Mouse (Mus musculus): Measurements from ENCODE around the gene Lin28b. TPM values are rescaled to one million over a fixed set of nuclear protein-coding genes. Genes with fewer than 3 reads are reported as not detected.

Lin28b gene
- polyA plus RNA-seq (2016; fragmentation: Nextera tagmentation; extraction: Ambion mirVana): 37.9 and 52.7 TPM in 2 replicates

DNA sequence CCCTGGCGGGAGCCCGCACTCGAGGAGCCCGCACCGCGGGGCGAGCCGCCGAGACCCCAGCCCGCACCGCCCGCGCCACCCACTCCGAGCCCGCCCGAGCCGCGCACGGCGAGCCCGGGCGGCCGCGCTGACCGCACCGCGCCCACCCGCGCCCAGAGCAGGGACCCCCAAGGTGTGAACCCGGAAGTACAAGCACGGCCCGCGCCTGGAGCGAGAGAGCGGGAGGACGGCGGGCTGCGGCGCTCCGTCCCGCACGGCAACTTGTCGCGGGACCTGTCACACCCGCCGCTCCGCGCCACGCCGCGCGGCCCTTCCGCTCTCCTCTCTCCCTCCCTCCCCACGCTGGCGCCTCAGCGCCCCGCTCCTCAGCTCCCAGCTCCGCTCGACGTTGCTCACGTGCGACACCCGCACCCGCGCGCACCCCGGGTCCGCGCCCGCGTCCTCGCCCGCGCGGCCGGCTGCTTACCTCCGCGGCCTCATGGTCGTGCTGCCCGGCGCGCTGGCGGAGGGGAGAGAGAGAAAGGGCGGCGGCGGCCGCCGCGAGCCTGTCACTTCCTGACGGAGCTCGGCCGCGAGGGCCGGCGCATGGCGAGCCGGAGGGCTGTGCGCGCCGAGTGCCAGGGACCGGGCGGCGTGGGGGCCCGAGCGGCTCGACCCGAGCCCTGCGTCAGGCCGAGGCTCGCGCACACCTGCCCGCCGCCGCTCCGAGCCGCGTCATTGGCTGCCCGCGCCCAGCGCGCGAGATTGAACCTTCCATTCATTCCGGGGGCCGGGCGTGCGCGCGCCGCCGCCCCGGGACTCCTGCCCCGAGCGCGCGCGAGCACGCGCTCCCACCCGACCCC, at the start of gene Lin28b:
Gene Lin28b, minus strand, starts transcription at position 635 of the 842 bp plus-strand sequence.
- Histone ChIP-seq H3K36me3 (no peaks in the 10 kb centered on the region), H3K27me3 (ENCODE audit: low read depth, poor library complexity, severe bottlenecking) (peaks cover 7% of the 10 kb centered on the region), H3K4me3 (peak within 1 kb of the TSS; percentile 77), H3K27ac (replicated peaks) (peak within 1 kb of the TSS; percentile 96), H3K9me3 (replicated peaks) (no peaks in the 10 kb centered on the region), H3K4me1 (peaks cover 33% of the 10 kb centered on the region)
- DNase-seq (ENCODE audit: low spot score): peak; percentile 82
- under 1% methylated on average over 101 of the region's 139 CpGs for WGBS

GRCm38 (mm10) chr10:45511764-45512163, 25.6 kb upstream of the Lin28b start:
- H3K27me3 ChIP-seq (ENCODE audit: low read depth, poor library complexity, severe bottlenecking): no peaks in the 10 kb centered on the region
- no peak overlapping the region for H3K27ac ChIP-seq (replicated peaks)
- DNase-seq (ENCODE audit: low spot score): no peak
- H3K4me1 ChIP-seq: no peaks in the 10 kb centered on the region
- WGBS: 74% methylated on average over 2 of the region's 2 CpGs
- H3K4me3 ChIP-seq: no peak overlapping the region
- H3K36me3 ChIP-seq: no peaks in the 10 kb centered on the region
- H3K9me3 ChIP-seq (replicated peaks): no peaks in the 10 kb centered on the region

DNA sequence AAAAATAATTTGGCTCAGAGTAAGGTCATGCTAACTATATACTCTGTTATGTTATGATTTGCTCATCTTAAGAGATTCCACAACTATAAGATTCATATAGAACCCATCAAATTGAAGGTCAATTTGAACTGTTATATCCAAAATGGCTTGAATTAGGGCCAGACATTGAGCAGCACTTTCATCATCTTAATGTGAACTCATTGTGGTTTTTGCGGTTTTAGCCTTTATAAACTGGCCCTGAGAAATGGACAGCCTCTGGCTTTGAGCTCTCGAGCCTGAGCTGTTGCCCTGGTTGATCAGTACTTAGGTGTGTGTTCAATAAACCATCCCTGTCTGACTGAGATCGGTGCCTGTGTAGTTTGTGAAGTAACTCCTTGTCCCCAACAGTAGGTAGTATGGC, 24.5 kb upstream of the Lin28b start:
- H3K27me3 ChIP-seq (ENCODE audit: low read depth, poor library complexity, severe bottlenecking): no peaks in the 10 kb centered on the region
- no peaks in the 10 kb centered on the region for H3K9me3 ChIP-seq (replicated peaks)
- H3K27ac ChIP-seq (replicated peaks): no peak overlapping the region
- H3K36me3 ChIP-seq: no peaks in the 10 kb centered on the region
- 92% methylated on average over 3 of the region's 3 CpGs for WGBS
- H3K4me1 ChIP-seq: no peaks in the 10 kb centered on the region
- no peak overlapping the region for H3K4me3 ChIP-seq
- no peak for DNase-seq (ENCODE audit: low spot score)

DNA sequence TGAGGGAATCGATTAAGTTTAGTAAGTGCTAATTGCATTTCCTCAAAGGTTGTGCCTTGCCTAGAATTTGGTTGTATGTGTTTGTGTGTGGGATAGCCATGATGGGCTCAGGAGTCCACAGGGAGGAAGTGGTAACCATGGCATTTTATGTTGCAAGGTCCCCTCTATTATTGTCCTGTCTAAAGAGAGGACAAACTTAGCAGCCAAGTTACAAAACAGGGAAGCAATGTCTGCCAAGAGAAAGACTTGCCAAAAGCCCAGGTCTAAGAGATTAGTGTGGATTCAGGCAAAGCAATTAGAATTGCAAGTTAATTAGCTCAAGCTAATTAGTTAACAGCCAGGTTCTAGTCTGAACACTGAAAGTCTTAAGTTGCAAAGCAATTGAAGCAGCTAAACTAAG, 14.1 kb upstream of the Lin28b start:
- Histone ChIP-seq H3K9me3 (replicated peaks) (no peaks in the 10 kb centered on the region), H3K4me1 (no peaks in the 10 kb centered on the region), H3K36me3 (no peaks in the 10 kb centered on the region), H3K27ac (replicated peaks) (no peak overlapping the region), H3K4me3 (no peak overlapping the region), H3K27me3 (ENCODE audit: low read depth, poor library complexity, severe bottlenecking) (no peaks in the 10 kb centered on the region)
- no peak for DNase-seq (ENCODE audit: low spot score)
- 98% methylated on average over 1 of the region's 1 CpGs for WGBS

- Histone ChIP-seq H3K4me1 (peaks cover 33% of the 10 kb centered on the region), H3K27me3 (ENCODE audit: low read depth, poor library complexity, severe bottlenecking) (peaks cover 7% of the 10 kb centered on the region), H3K27ac (replicated peaks) (peak overlapping the region; percentile 96), H3K36me3 (no peaks in the 10 kb centered on the region), H3K4me3 (peak overlapping the region; percentile 77), H3K9me3 (replicated peaks) (no peaks in the 10 kb centered on the region)
- DNase-seq (ENCODE audit: low spot score): peak; percentile 89
- WGBS: under 1% methylated on average over 40 of the region's 40 CpGs
Measured at GRCm38 (mm10) chr10:45486603-45486946, 380 bp upstream of the Lin28b start.

DNA sequence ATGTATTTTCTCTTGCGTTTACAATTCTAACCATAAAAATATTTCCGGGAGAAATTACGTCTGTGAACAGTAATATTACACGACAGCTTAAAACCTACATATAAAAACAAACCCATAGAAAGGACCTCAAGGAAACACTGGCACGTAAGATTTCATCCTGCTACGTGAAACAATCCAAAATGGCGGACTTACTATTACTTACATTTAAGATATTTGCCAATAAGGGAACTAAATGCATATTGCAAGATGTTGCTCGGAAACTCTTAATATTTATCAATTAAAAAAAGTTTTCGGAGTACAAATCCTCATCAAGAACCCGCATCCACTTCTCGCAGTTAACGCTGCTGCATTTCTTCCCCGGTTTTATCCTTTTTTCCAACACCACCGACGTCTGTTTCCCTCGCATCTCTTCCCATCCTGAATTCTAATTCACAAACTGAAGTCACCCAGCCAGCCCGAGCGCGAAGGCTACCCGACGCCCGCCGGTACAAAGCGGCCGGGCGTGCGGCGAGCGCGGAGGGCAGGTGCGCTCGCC, 902 bp downstream of the Lin28b start:
- no peak for DNase-seq (ENCODE audit: low spot score)
- Histone ChIP-seq H3K4me3 (peak overlapping the region; percentile 77), H3K4me1 (peaks cover 33% of the 10 kb centered on the region), H3K36me3 (no peaks in the 10 kb centered on the region), H3K27ac (replicated peaks) (peak overlapping the region; percentile 96), H3K27me3 (ENCODE audit: low read depth, poor library complexity, severe bottlenecking) (peaks cover 7% of the 10 kb centered on the region), H3K9me3 (replicated peaks) (no peaks in the 10 kb centered on the region)
- WGBS: under 1% methylated on average over 32 of the region's 32 CpGs

GRCm38 (mm10) chr10:45483210-45483609, 3.0 kb downstream of the Lin28b start:
- DNase-seq (ENCODE audit: low spot score): no peak
- Histone ChIP-seq H3K4me1 (peaks cover 33% of the 10 kb centered on the region), H3K9me3 (replicated peaks) (no peaks in the 10 kb centered on the region), H3K36me3 (no peaks in the 10 kb centered on the region), H3K27me3 (ENCODE audit: low read depth, poor library complexity, severe bottlenecking) (peaks cover 7% of the 10 kb centered on the region), H3K4me3 (no peak overlapping the region), H3K27ac (replicated peaks) (no peak overlapping the region)
- WGBS: 70% methylated on average over 2 of the region's 2 CpGs

GRCm38 (mm10) chr10:45473663-45474333, 12.4 kb downstream of the Lin28b start:
- no peaks in the 10 kb centered on the region for H3K27me3 ChIP-seq (ENCODE audit: low read depth, poor library complexity, severe bottlenecking)
- WGBS: 1% methylated on average over 21 of the region's 21 CpGs
- peak; percentile 69 for DNase-seq (ENCODE audit: low spot score)
- no peaks in the 10 kb centered on the region for H3K36me3 ChIP-seq
- peak overlapping the region; percentile 54 for H3K4me3 ChIP-seq
- H3K27ac ChIP-seq (replicated peaks): peak overlapping the region; percentile 84
- peaks cover 56% of the 10 kb centered on the region for H3K4me1 ChIP-seq
- no peaks in the 10 kb centered on the region for H3K9me3 ChIP-seq (replicated peaks)

GRCm38 (mm10) chr10:45473143-45473484, 13.1 kb downstream of the Lin28b start:
- Histone ChIP-seq H3K36me3 (no peaks in the 10 kb centered on the region), H3K4me1 (peaks cover 63% of the 10 kb centered on the region), H3K9me3 (replicated peaks) (no peaks in the 10 kb centered on the region), H3K4me3 (peak overlapping the region; percentile 54), H3K27me3 (ENCODE audit: low read depth, poor library complexity, severe bottlenecking) (no peaks in the 10 kb centered on the region), H3K27ac (replicated peaks) (peak overlapping the region; percentile 84)
- peak; percentile 51 for DNase-seq (ENCODE audit: low spot score)
- WGBS: 1% methylated on average over 5 of the region's 5 CpGs

- no peaks in the 10 kb centered on the region for H3K9me3 ChIP-seq (replicated peaks)
- no peak for DNase-seq (ENCODE audit: low spot score)
- no peaks in the 10 kb centered on the region for H3K27me3 ChIP-seq (ENCODE audit: low read depth, poor library complexity, severe bottlenecking)
- H3K36me3 ChIP-seq: no peaks in the 10 kb centered on the region
- peak overlapping the region; percentile 84 for H3K27ac ChIP-seq (replicated peaks)
- 3% methylated on average over 6 of the region's 6 CpGs for WGBS
- peaks cover 68% of the 10 kb centered on the region for H3K4me1 ChIP-seq
- peak overlapping the region; percentile 54 for H3K4me3 ChIP-seq
Measured at GRCm38 (mm10) chr10:45472431-45473142, 13.6 kb downstream of the Lin28b start.

DNA sequence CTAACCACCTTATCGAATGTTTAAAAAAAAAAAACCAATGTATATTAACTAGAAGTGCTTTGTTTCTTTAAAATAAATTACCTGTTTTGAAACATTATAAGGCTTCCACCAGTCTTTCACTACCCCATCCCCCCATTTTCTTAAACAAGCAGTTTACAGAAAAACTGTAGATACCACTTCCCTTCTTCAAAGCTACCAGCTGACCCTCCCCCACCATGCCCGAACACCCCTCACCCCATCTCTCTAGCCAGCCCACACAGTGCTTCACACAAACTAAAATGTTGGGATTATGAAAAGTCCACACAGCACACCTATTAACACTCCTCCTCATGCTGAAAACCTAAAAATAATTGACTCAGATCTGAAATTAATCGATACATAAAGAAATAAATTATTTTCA, 14.9 kb downstream of the Lin28b start:
- Histone ChIP-seq H3K27ac (replicated peaks) (peak overlapping the region; percentile 95), H3K4me1 (peaks cover 80% of the 10 kb centered on the region)
- DNase-seq (ENCODE audit: low spot score): no peak

DNA sequence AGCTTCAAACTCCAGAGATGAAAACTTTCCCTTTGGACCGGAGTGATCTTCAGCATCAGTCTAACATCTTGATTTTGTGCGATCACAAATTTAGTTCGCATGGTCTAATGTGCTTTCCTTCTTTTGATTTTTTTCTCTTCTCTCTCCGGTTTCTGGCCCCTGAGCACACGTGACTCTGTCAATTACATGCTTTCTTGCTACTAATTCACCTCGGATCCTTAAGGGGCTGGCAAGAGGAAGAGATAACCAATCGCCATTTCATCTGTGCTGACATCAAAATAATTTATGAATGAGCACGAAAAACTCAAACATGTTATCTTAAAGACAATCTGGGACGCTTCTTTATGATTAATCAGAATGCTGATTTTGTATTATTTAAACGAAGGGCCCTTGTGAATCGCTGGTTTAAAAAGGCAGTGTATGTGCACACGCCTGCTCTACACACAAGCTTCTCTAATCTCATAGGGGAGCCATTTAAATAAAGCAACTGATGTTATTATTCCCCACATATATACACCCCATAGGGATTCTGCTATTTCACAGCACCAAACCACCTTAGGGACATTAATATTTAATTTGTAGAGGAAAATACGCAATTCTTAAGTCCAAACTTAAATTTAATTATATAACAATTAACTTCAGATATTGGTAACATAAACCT, 16.0 kb downstream of the Lin28b start:
- no peaks in the 10 kb centered on the region for H3K9me3 ChIP-seq (replicated peaks)
- peak overlapping the region; percentile 69 for H3K4me3 ChIP-seq
- DNase-seq (ENCODE audit: low spot score): no peak
- peaks cover 80% of the 10 kb centered on the region for H3K4me1 ChIP-seq
- H3K36me3 ChIP-seq: peaks cover 3% of the 10 kb centered on the region; the same call in 1 of the 2 replicates
- H3K27me3 ChIP-seq (ENCODE audit: low read depth, poor library complexity, severe bottlenecking): no peaks in the 10 kb centered on the region
- peak overlapping the region; percentile 95 for H3K27ac ChIP-seq (replicated peaks)
- 1% methylated on average over 13 of the region's 13 CpGs for WGBS

More for the DNA sequence above, 14.9 kb downstream of the Lin28b start:
- Histone ChIP-seq H3K4me3 (peak overlapping the region; percentile 69), H3K36me3 (peaks cover 3% of the 10 kb centered on the region; the same call in 1 of the 2 replicates), H3K9me3 (replicated peaks) (no peaks in the 10 kb centered on the region), H3K27me3 (ENCODE audit: low read depth, poor library complexity, severe bottlenecking) (no peaks in the 10 kb centered on the region)
- WGBS: 12% methylated on average over 3 of the region's 3 CpGs

All from midbrain, embryonic 10.5 days (tissue).